Mouse (Mus musculus) kidney, adult 11 months (tissue): ENCODE measurements around the gene Trarg1.
A peak's percentile ranks its signal among the peaks of the same experiment; 100 is the strongest.

Experiments
- DNase-seq: peaks from one replicate; pipeline ENCODE4 v3.0.0; 2022

The Trarg1 gene

GRCm38 (mm10) chr11:76674704-76675103 lies 4.9 kb upstream of the Trarg1 start:
- no peak for DNase-seq

GRCm38 (mm10) chr11:76685604-76686003 lies 6.0 kb downstream of the Trarg1 start:
- DNase-seq, result no peak

- no peak for DNase-seq
Observed at GRCm38 (mm10) chr11:76692096-76692495, 12.5 kb downstream of the Trarg1 start.

GRCm38 (mm10) chr11:76695810-76696209 lies 16.2 kb downstream of the Trarg1 start:
- DNase-seq, result no peak

- DNase-seq, result no peak
Observed at GRCm38 (mm10) chr11:76699626-76700025, 20.0 kb downstream of the Trarg1 start.

- no peak for DNase-seq
Observed at GRCm38 (mm10) chr11:76707656-76708055, 28.0 kb downstream of the Trarg1 start.

- DNase-seq, result no peak
Observed at GRCm38 (mm10) chr11:76708066-76708465, 28.5 kb downstream of the Trarg1 start.

- peak; percentile 54 for DNase-seq
Observed at GRCm38 (mm10) chr11:76708881-76709280, 29.3 kb downstream of the Trarg1 start.

- peak; percentile 17 for DNase-seq
Observed at GRCm38 (mm10) chr11:76709625-76710452, 30.2 kb downstream of the Trarg1 start.

GRCm38 (mm10) chr11:76717000-76717399 lies 37.4 kb downstream of the Trarg1 start:
- DNase-seq, result no peak

GRCm38 (mm10) chr11:76723911-76724310 lies 44.3 kb downstream of the Trarg1 start:
- no peak for DNase-seq

- no peak for DNase-seq
Observed at GRCm38 (mm10) chr11:76728093-76728492, 48.5 kb downstream of the Trarg1 start.

- no peak for DNase-seq
Observed at GRCm38 (mm10) chr11:76730650-76731049, 51.0 kb downstream of the Trarg1 start.

- DNase-seq, result no peak
Observed at GRCm38 (mm10) chr11:76734560-76734959, 55.0 kb downstream of the Trarg1 start.

GRCm38 (mm10) chr11:76735753-76736324 lies 56.2 kb downstream of the Trarg1 start:
- DNase-seq, result no peak

GRCm38 (mm10) chr11:76739125-76739524 lies 59.5 kb downstream of the Trarg1 start:
- DNase-seq, result no peak

- no peak for DNase-seq
Observed at GRCm38 (mm10) chr11:76742511-76742910, 62.9 kb downstream of the Trarg1 start.

GRCm38 (mm10) chr11:76744550-76744949 lies 64.9 kb downstream of the Trarg1 start:
- DNase-seq, result no peak

GRCm38 (mm10) chr11:76745921-76746320 lies 66.3 kb downstream of the Trarg1 start:
- no peak for DNase-seq
